In the genomic region with DNA sequence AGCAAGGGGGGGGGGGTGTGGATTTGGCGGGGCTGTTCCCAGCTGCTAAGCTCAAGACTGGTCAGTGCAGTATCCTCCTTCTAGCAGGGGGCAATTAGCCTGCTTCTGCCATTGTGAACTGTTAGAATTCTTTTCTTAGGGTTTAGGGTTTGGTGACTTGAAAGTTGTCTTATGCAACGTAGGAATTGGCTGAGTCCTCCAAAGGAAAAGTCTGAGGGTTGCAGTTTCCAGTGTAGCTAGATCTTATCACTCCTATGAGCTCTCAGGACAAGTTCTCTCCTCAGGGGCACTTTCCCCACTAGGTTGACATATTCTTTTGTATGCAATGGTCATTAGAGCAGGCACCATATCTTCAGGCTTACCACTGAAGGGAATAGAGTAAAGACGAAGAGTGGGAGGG, we compare ENCODE assay signal across 7 mouse cellular contexts. TPM values are rescaled to one million over a fixed set of nuclear protein-coding genes. Genes with fewer than 3 reads are reported as not detected.
DNase-seq lines count a peak whose midpoint lies in the region; ATAC-seq lines count a peak whose summit lies in the region.

No protein-coding gene starts in this region.

- 0 out of 2 replicates have a peak overlapping the region, but pooled peaks have one; percentile 78 for H3K4me3 ChIP-seq in hindbrain, embryonic 10.5 days
- H3K4me3 ChIP-seq in hindbrain, embryonic 11.5 days (ENCODE audit: low read depth, low read length) = no peak overlapping the region
- peak overlapping the region; percentile 77 for H3K4me3 ChIP-seq in embryonic facial prominence, embryonic 10.5 days
- 0 out of 2 replicates have a peak overlapping the region, but pooled peaks have one; percentile 55 for H3K4me3 ChIP-seq in limb, embryonic 11.5 days (ENCODE audit: low read depth, low read length)

- 19% methylated on average over 3 of the region's 3 CpGs for WGBS in hindbrain, embryonic 10.5 days
- WGBS in hindbrain, embryonic 11.5 days = 21% methylated on average over 3 of the region's 3 CpGs
- 22% methylated on average over 3 of the region's 3 CpGs for WGBS in embryonic facial prominence, embryonic 10.5 days
- 18% methylated on average over 3 of the region's 3 CpGs for WGBS in limb, embryonic 11.5 days

- H3K9me3 ChIP-seq in hindbrain, embryonic 10.5 days = no peaks in the 10 kb centered on the region
- no peaks in the 10 kb centered on the region for H3K9me3 ChIP-seq in hindbrain, embryonic 11.5 days (ENCODE audit: control insufficient read depth, low read length)
- H3K9me3 ChIP-seq in embryonic facial prominence, embryonic 10.5 days = no peaks in the 10 kb centered on the region
- no peaks in the 10 kb centered on the region for H3K9me3 ChIP-seq in limb, embryonic 11.5 days (ENCODE audit: control insufficient read depth, low read length)

- H3K27ac ChIP-seq in hindbrain, embryonic 10.5 days = no peak overlapping the region
- H3K27ac ChIP-seq in hindbrain, embryonic 11.5 days (ENCODE audit: low read depth, low read length) = no peak overlapping the region
- H3K27ac ChIP-seq in embryonic facial prominence, embryonic 10.5 days (replicated peaks) = no peak overlapping the region
- H3K27ac ChIP-seq in limb, embryonic 11.5 days (replicated peaks; ENCODE audit: low read depth, low read length) = no peak overlapping the region

- H3K27me3 ChIP-seq in hindbrain, embryonic 10.5 days (ENCODE audit: insufficient read depth, poor library complexity, severe bottlenecking) = peaks cover 52% of the 10 kb centered on the region
- H3K27me3 ChIP-seq in hindbrain, embryonic 11.5 days (ENCODE audit: control insufficient read depth, insufficient read depth, low read length) = peaks cover 18% of the 10 kb centered on the region
- peaks cover 59% of the 10 kb centered on the region for H3K27me3 ChIP-seq in embryonic facial prominence, embryonic 10.5 days (replicated peaks; ENCODE audit: low read depth, poor library complexity, severe bottlenecking)
- H3K27me3 ChIP-seq in limb, embryonic 11.5 days (ENCODE audit: control insufficient read depth, insufficient read depth, low read length) = peaks cover 34% of the 10 kb centered on the region

- H3K4me1 ChIP-seq in hindbrain, embryonic 10.5 days (replicated peaks) = peaks cover 12% of the 10 kb centered on the region
- peaks cover 5% of the 10 kb centered on the region; the same call in 1 of the 2 replicates for H3K4me1 ChIP-seq in hindbrain, embryonic 11.5 days (replicated peaks; ENCODE audit: control insufficient read depth, insufficient read depth, low read length)
- peaks cover 16% of the 10 kb centered on the region for H3K4me1 ChIP-seq in embryonic facial prominence, embryonic 10.5 days
- H3K4me1 ChIP-seq in limb, embryonic 11.5 days (ENCODE audit: control insufficient read depth, insufficient read depth, low read length) = peaks cover 3% of the 10 kb centered on the region; the same call in 1 of the 2 replicates

- no peak for DNase-seq in hindbrain, embryonic 10.5 days (ENCODE audit: low spot score)
- no peak for DNase-seq in hindbrain, embryonic 11.5 days (ENCODE audit: low spot score)
- DNase-seq in 416B (ENCODE audit: low read depth) (peak; percentile 57), MN1 (ENCODE audit: low spot score) (no peak)
- no peak for DNase-seq in embryonic facial prominence, embryonic 10.5 days (ENCODE audit: low spot score)
- DNase-seq in limb, embryonic 11.5 days (ENCODE audit: low spot score) = no peak

- no peak overlapping the region for H3K9ac ChIP-seq in hindbrain, embryonic 11.5 days (ENCODE audit: low read depth, low read length)
- no peak overlapping the region for H3K9ac ChIP-seq in limb, embryonic 11.5 days (ENCODE audit: low read length)

- H3K4me2 ChIP-seq in hindbrain, embryonic 11.5 days (replicated peaks; ENCODE audit: low read depth, low read length) = no peak overlapping the region
- H3K4me2 ChIP-seq in limb, embryonic 11.5 days (ENCODE audit: low read depth, severe bottlenecking) = no peak overlapping the region

- no peaks in the 10 kb centered on the region for H3K36me3 ChIP-seq in hindbrain, embryonic 10.5 days
- no peaks in the 10 kb centered on the region for H3K36me3 ChIP-seq in hindbrain, embryonic 11.5 days (ENCODE audit: control insufficient read depth, insufficient read depth, low read length)
- H3K36me3 ChIP-seq in embryonic facial prominence, embryonic 10.5 days (replicated peaks) = no peaks in the 10 kb centered on the region
- no peaks in the 10 kb centered on the region for H3K36me3 ChIP-seq in limb, embryonic 11.5 days (ENCODE audit: control insufficient read depth, insufficient read depth, low read length)

- no peak for ATAC-seq in hindbrain, embryonic 11.5 days (ENCODE audit: low FRiP score)
- ATAC-seq in limb, embryonic 11.5 days (ENCODE audit: insufficient number of reproducible peaks, low FRiP score, low TSS enrichment, low read depth) = no peak
- no peak for ATAC-seq in inflammation-experienced regulatory T-cells, adult 6 months

RNA-seq across cellular contexts. Expression of gene Lypd6b, which starts 1.2 kb away (rescaled TPM):
- 1.6 and 1.8 TPM in 2 replicates for polyA plus RNA-seq in hindbrain, embryonic 10.5 days (2016; fragmentation: Nextera tagmentation; extraction: Ambion mirVana)
- 1.5 and 2.1 TPM in 2 replicates for polyA plus RNA-seq in hindbrain, embryonic 11.5 days (2014; fragmentation: Nextera tagmentation; extraction: Ambion mirVana)
- polyA plus RNA-seq in embryonic facial prominence, embryonic 10.5 days (2016; fragmentation: Nextera tagmentation; extraction: Ambion mirVana) = 2.9 and 3.9 TPM in 2 replicates
- 6.1 and 6.6 TPM in 2 replicates for polyA plus RNA-seq in limb, embryonic 11.5 days (2014; fragmentation: Nextera tagmentation; extraction: Ambion mirVana)
- polyA plus RNA-seq in inflammation-experienced regulatory T-cells, adult 6 months (2017; shearing (Covaris generic)) = under 1 TPM; 0.34 to 0.82 (median 0.44) TPM
